Mouse (Mus musculus) kidney, postnatal 0 days (tissue): ENCODE data around the gene Tmem259. TPM values are rescaled to one million over a fixed set of nuclear protein-coding genes. Genes with fewer than 3 reads are reported as not detected.

ENCODE experiments used
- ATAC-seq: fragments of 200-750 bp; cut with Nextera tagmentation; replicated peaks from 2 replicates; pipeline ENCODE4 v1.8.0; 2017; ENCODE audit warnings: low read depth, moderate number of reproducible peaks, moderate TSS enrichment, moderate library complexity; ENCODE audit not compliant: low FRiP score
- DNase-seq: peaks from one replicate; pipeline ENCODE4 v3.0.0-alpha.2; 2016; ENCODE audit warnings: low spot score
- H3K27ac ChIP-seq: fragments of 300-500 bp; sonication (generic); 2 replicates; pipeline ENCODE4 v1.5.1; 2014; ENCODE audit warnings: mild to moderate bottlenecking
- H3K27me3 ChIP-seq: fragments of 300-500 bp; sonication (generic); 2 replicates; pipeline ENCODE4 v1.6.1; 2014; ENCODE audit warnings: low read length, mixed read lengths; ENCODE audit not compliant: insufficient read depth
- H3K36me3 ChIP-seq: fragments of 300-500 bp; sonication (generic); 2 replicates; pipeline ENCODE4 v1.6.1; 2014; ENCODE audit warnings: low read length, mixed read lengths; ENCODE audit not compliant: insufficient read depth
- H3K4me1 ChIP-seq: fragments of 300-500 bp; sonication (generic); replicated peaks from 2 replicates; pipeline ENCODE4 v1.6.1; 2014; ENCODE audit warnings: antibody characterized with exemption, low read length, mixed read lengths; ENCODE audit not compliant: insufficient read depth
- H3K4me2 ChIP-seq: fragments of 300-500 bp; sonication (generic); 2 replicates; pipeline ENCODE4 v1.6.1; 2014; ENCODE audit warnings: mild to moderate bottlenecking, low read length, moderate library complexity, mixed read lengths
- H3K4me3 ChIP-seq: fragments of 300-500 bp; sonication (generic); replicated peaks from 2 replicates; pipeline ENCODE4 v1.5.1; 2014; ENCODE audit warnings: low read depth, low read length
- H3K9ac ChIP-seq: fragments of 300-500 bp; sonication (generic); 2 replicates; pipeline ENCODE4 v1.6.1; 2014; ENCODE audit warnings: low read depth, low read length
- H3K9me3 ChIP-seq: fragments of 300-500 bp; sonication (generic); replicated peaks from 2 replicates; pipeline ENCODE4 v1.6.1; 2016; ENCODE audit warnings: low read length, inconsistent platforms, mixed read lengths
- CTCF ChIP-seq: IDR thresholded peaks from 2 replicates; pipeline ENCODE4 v1.5.1; 2016; ENCODE audit warnings: antibody characterized with exemption, low read depth, mild to moderate bottlenecking, moderate library complexity
- WGBS: fragments of 180-500 bp; shearing (Covaris S2); extraction: QIAGEN DNeasy Blood & Tissue Kit; methylation state at CpG from one replicate; pipeline ENCODE4 v1.1.7; 2014; 5-methylcytosine and 5-hydroxymethylcytosine counted together
- polyA plus RNA-seq: library from polyadenylated mRNA; unstranded; fragments of >200 nt; fragmentation: Nextera tagmentation; extraction: Ambion mirVana; gene quantifications from 2 replicates; pipeline ENCODE4 v1.2.1, GENCODE M21; 2015

The Tmem259 gene
- polyA plus RNA-seq, 1 experiment from 2014 or later, result 26.6 TPM

GRCm38 (mm10) chr10:80017771-80018170, 33.6 kb upstream of the Tmem259 start:
- Histone ChIP-seq H3K9ac (no peak overlapping the region), H3K36me3 (no peaks in the 10 kb centered on the region), H3K4me1 (peaks cover 8% of the 10 kb centered on the region; the same call in 1 of the 2 replicates), H3K27ac (no peak overlapping the region), H3K9me3 (no peaks in the 10 kb centered on the region), H3K4me3 (no peak overlapping the region), H3K4me2 (no peak overlapping the region), H3K27me3 (0 out of 2 replicates have a peak, but pooled peaks cover 9% of the 10 kb centered on the region)
- no peak for TF ChIP-seq CTCF
- no peak for DNase-seq
- no peak for ATAC-seq
- 83% methylated on average over 14 of the region's 14 CpGs for WGBS

- H3K4me1 ChIP-seq, result peaks cover 8% of the 10 kb centered on the region; the same call in 1 of the 2 replicates
- no peak for TF ChIP-seq CTCF
- no peak for ATAC-seq
Measured at GRCm38 (mm10) chr10:80017361-80017760, 33.2 kb upstream of the Tmem259 start.

GRCm38 (mm10) chr10:80016931-80017330, 32.8 kb upstream of the Tmem259 start:
- no peaks in the 10 kb centered on the region for H3K36me3 ChIP-seq
- ATAC-seq (no peak), DNase-seq (no peak)
- no peak for TF ChIP-seq CTCF
- 93% methylated on average over 10 of the region's 10 CpGs for WGBS
- H3K4me2 ChIP-seq, result no peak overlapping the region
- H3K9me3 ChIP-seq, result no peaks in the 10 kb centered on the region
- H3K4me1 ChIP-seq, result peaks cover 8% of the 10 kb centered on the region; the same call in 1 of the 2 replicates
- 0 out of 2 replicates have a peak, but pooled peaks cover 9% of the 10 kb centered on the region for H3K27me3 ChIP-seq
- no peak overlapping the region for H3K9ac ChIP-seq
- no peak overlapping the region for H3K4me3 ChIP-seq
- H3K27ac ChIP-seq, result no peak overlapping the region

More at GRCm38 (mm10) chr10:80017361-80017760, 33.2 kb upstream of the Tmem259 start:
- DNase-seq, result no peak
- H3K36me3 ChIP-seq, result no peaks in the 10 kb centered on the region
- no peak overlapping the region for H3K27ac ChIP-seq
- 68% methylated on average over 3 of the region's 3 CpGs for WGBS
- no peak overlapping the region for H3K4me3 ChIP-seq
- no peak overlapping the region for H3K9ac ChIP-seq
- H3K27me3 ChIP-seq, result 0 out of 2 replicates have a peak, but pooled peaks cover 9% of the 10 kb centered on the region
- no peaks in the 10 kb centered on the region for H3K9me3 ChIP-seq
- H3K4me2 ChIP-seq, result no peak overlapping the region

GRCm38 (mm10) chr10:80016511-80016910, 32.4 kb upstream of the Tmem259 start, which contains the start of gene Arhgap45:
Gene Arhgap45, plus strand, starts transcription at chr10:80016653.
- H3K4me3 ChIP-seq, result no peak within 1 kb of the TSS
- ATAC-seq (no peak), DNase-seq (no peak)
- no peak within 1 kb of the TSS for H3K27ac ChIP-seq
- H3K36me3 ChIP-seq, result no peaks in the 10 kb centered on the region
- 75% methylated on average over 11 of the region's 11 CpGs for WGBS
- no peaks in the 10 kb centered on the region for H3K9me3 ChIP-seq
- no peak within 1 kb of the TSS for H3K4me2 ChIP-seq
- no peak within 1 kb of the TSS for H3K9ac ChIP-seq
- H3K4me1 ChIP-seq, result peaks cover 8% of the 10 kb centered on the region; the same call in 1 of the 2 replicates
- 0 out of 2 replicates have a peak, but pooled peaks cover 9% of the 10 kb centered on the region for H3K27me3 ChIP-seq
- no peak for TF ChIP-seq CTCF

GRCm38 (mm10) chr10:80015583-80015982, 31.5 kb upstream of the Tmem259 start:
- H3K4me3 ChIP-seq, result no peak overlapping the region
- no peaks in the 10 kb centered on the region for H3K9me3 ChIP-seq
- no peak for ATAC-seq
- H3K9ac ChIP-seq, result no peak overlapping the region
- DNase-seq, result no peak
- no peak overlapping the region for H3K4me2 ChIP-seq
- WGBS, result 66% methylated on average over 10 of the region's 10 CpGs
- no peak overlapping the region for H3K27ac ChIP-seq
- H3K36me3 ChIP-seq, result no peaks in the 10 kb centered on the region
- TF ChIP-seq CTCF, result no peak
- 0 out of 2 replicates have a peak, but pooled peaks cover 9% of the 10 kb centered on the region for H3K27me3 ChIP-seq
- peaks cover 8% of the 10 kb centered on the region; the same call in 1 of the 2 replicates for H3K4me1 ChIP-seq

GRCm38 (mm10) chr10:80014484-80015290, 30.6 kb upstream of the Tmem259 start:
- Histone ChIP-seq H3K4me2 (no peak overlapping the region), H3K4me3 (no peak overlapping the region), H3K9me3 (no peaks in the 10 kb centered on the region), H3K27me3 (0 out of 2 replicates have a peak, but pooled peaks cover 9% of the 10 kb centered on the region), H3K27ac (no peak overlapping the region), H3K4me1 (peaks cover 8% of the 10 kb centered on the region; the same call in 1 of the 2 replicates), H3K36me3 (0 out of 2 replicates have a peak, but pooled peaks cover 4% of the 10 kb centered on the region), H3K9ac (no peak overlapping the region)
- TF ChIP-seq CTCF, result peak; percentile 44
- ATAC-seq, result no peak
- WGBS, result 24% methylated on average over 28 of the region's 28 CpGs
- no peak for DNase-seq
